Mouse (Mus musculus) frontal cortex, adult (tissue): ENCODE data around the gene Capns2.

Experiments
- ATAC-seq: cut with Nextera tagmentation; 2 replicates; pipeline ENCODE4 v1.9.2; 2017; ENCODE audit warnings: mild to moderate bottlenecking, moderate library complexity, mixed read lengths; ENCODE audit not compliant: low TSS enrichment

Gene Capns2

GRCm38 (mm10) chr8:92903488-92904135 is 2.4 kb downstream of the Capns2 start:
- ATAC-seq: no peak

GRCm38 (mm10) chr8:92906553-92906952 is 5.3 kb downstream of the Capns2 start:
- ATAC-seq: no peak

GRCm38 (mm10) chr8:92908448-92908847 is 7.2 kb downstream of the Capns2 start:
- no peak for ATAC-seq

GRCm38 (mm10) chr8:92911477-92911876 is 10.3 kb downstream of the Capns2 start:
- no peak for ATAC-seq

GRCm38 (mm10) chr8:92913396-92913795 is 12.2 kb downstream of the Capns2 start:
- no peak for ATAC-seq

- ATAC-seq: no peak
Measured at GRCm38 (mm10) chr8:92916082-92916481, 14.9 kb downstream of the Capns2 start.

- no peak for ATAC-seq
Measured at GRCm38 (mm10) chr8:92921768-92922167, 20.6 kb downstream of the Capns2 start.

- no peak for ATAC-seq
Measured at GRCm38 (mm10) chr8:92928986-92929385, 27.8 kb downstream of the Capns2 start.

- ATAC-seq: no peak
Measured at GRCm38 (mm10) chr8:92938056-92938455, 36.8 kb downstream of the Capns2 start.

- ATAC-seq: no peak
Measured at GRCm38 (mm10) chr8:92949071-92949470, 47.9 kb downstream of the Capns2 start.

- ATAC-seq: no peak
Measured at GRCm38 (mm10) chr8:92950639-92951371, 49.6 kb downstream of the Capns2 start.
